Mouse (Mus musculus): ENCODE results near the gene Efcab3. TPM values are rescaled to one million over a fixed set of nuclear protein-coding genes. Genes with fewer than 3 reads are reported as not detected.
"Not testable (repeated sequence)": the region's sequence is repeated elsewhere in the genome, so short reads cannot be mapped to it uniquely, and the experiment has no call there.

Efcab3 gene
- not detected in 2 replicates for polyA plus RNA-seq (2016; fragmentation: Nextera tagmentation; extraction: Ambion mirVana)

- Histone ChIP-seq H3K27me3 (ENCODE audit: low read depth, poor library complexity, severe bottlenecking) (no peaks in the 10 kb centered on the region), H3K4me1 (no peaks in the 10 kb centered on the region), H3K9me3 (replicated peaks) (no peaks in the 10 kb centered on the region), H3K36me3 (no peaks in the 10 kb centered on the region), H3K4me3 (no peak within 1 kb of the TSS), H3K27ac (replicated peaks) (no peak within 1 kb of the TSS)
- 92% methylated on average over 5 of the region's 5 CpGs for WGBS
- DNase-seq (ENCODE audit: low spot score) = no peak
These were observed at the start of gene Efcab3 for GRCm38 (mm10) chr11:105063292-105063691. Gene Efcab3 (plus strand): TSS chr11:105063592.

DNA sequence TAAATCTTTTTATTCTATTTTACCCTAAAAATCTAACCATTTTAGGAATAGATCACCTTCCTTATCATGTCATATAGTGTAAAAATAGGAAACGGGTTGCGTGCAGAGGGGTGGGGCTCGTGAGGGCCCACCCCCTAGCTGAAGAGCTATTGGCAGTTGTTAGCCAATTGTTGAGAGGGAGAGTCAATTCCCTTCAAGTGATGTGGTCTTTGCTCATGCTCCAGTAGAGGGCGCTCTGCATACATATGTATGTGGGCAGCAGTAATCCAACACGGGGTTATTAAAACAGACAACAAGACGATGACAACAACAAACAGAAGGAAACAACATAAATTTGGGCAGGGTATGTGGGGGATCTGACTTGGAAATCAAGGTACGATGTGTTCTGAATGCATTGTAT, 42.3 kb upstream of the Efcab3 start:
- no peak for DNase-seq (ENCODE audit: low spot score)
- H3K4me1 ChIP-seq = no peaks in the 10 kb centered on the region
- H3K27me3 ChIP-seq (ENCODE audit: low read depth, poor library complexity, severe bottlenecking) = no peaks in the 10 kb centered on the region
- H3K9me3 ChIP-seq (replicated peaks) = no peaks in the 10 kb centered on the region
- H3K27ac ChIP-seq (replicated peaks) = no peak overlapping the region
- WGBS = 72% methylated on average over 7 of the region's 7 CpGs
- H3K4me3 ChIP-seq = no peak overlapping the region
- no peaks in the 10 kb centered on the region for H3K36me3 ChIP-seq

DNA sequence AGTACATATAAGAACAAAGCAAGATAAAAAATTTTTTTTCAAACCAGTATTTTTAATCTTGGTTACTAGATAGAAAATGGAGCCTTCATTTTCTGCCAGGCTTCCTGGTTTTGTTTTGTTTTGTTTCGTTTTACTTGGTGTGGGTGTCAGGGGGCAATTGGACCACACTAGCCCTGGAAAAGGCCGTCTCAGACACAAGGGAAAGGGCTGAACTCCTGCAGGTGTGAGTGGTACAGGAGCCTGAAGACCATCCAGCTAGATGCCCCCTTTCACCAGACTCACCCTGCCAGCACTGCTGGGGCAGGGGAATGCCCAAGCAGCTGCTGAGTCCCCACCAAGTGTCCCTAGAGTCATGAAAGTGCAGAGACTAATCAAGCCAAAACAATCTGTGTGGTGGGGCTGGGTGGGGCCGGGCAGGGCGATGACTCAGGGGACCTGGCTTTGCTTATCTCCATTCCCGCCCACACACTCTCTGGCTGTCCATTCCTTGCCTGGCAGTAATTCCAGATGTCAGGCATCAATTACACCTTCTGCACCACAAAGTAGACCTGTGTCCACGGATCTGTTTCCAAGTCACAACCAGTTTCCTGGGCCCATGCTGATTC, 34.5 kb upstream of the Efcab3 start:
- Histone ChIP-seq H3K4me1 (no peaks in the 10 kb centered on the region), H3K27me3 (ENCODE audit: low read depth, poor library complexity, severe bottlenecking) (no peaks in the 10 kb centered on the region), H3K9me3 (replicated peaks) (no peaks in the 10 kb centered on the region), H3K36me3 (no peaks in the 10 kb centered on the region), H3K27ac (replicated peaks) (no peak overlapping the region), H3K4me3 (no peak overlapping the region)
- 71% methylated on average over 6 of the region's 6 CpGs for WGBS
- no peak for DNase-seq (ENCODE audit: low spot score)

GRCm38 (mm10) chr11:105029525-105029924, 33.9 kb upstream of the Efcab3 start:
- Histone ChIP-seq H3K9me3 (replicated peaks) (no peaks in the 10 kb centered on the region), H3K27me3 (ENCODE audit: low read depth, poor library complexity, severe bottlenecking) (no peaks in the 10 kb centered on the region), H3K4me3 (no peak overlapping the region), H3K36me3 (no peaks in the 10 kb centered on the region), H3K4me1 (no peaks in the 10 kb centered on the region), H3K27ac (replicated peaks) (no peak overlapping the region)
- 85% methylated on average over 8 of the region's 8 CpGs for WGBS
- no peak for DNase-seq (ENCODE audit: low spot score)

- WGBS = 93% methylated on average over 6 of the region's 6 CpGs
- Histone ChIP-seq H3K4me3 (no peak overlapping the region), H3K36me3 (no peaks in the 10 kb centered on the region), H3K27ac (replicated peaks) (no peak overlapping the region), H3K9me3 (replicated peaks) (no peaks in the 10 kb centered on the region), H3K27me3 (ENCODE audit: low read depth, poor library complexity, severe bottlenecking) (no peaks in the 10 kb centered on the region), H3K4me1 (no peaks in the 10 kb centered on the region)
- no peak for DNase-seq (ENCODE audit: low spot score)
These were observed 33.2 kb upstream of the Efcab3 start for GRCm38 (mm10) chr11:105030229-105030628.

DNA sequence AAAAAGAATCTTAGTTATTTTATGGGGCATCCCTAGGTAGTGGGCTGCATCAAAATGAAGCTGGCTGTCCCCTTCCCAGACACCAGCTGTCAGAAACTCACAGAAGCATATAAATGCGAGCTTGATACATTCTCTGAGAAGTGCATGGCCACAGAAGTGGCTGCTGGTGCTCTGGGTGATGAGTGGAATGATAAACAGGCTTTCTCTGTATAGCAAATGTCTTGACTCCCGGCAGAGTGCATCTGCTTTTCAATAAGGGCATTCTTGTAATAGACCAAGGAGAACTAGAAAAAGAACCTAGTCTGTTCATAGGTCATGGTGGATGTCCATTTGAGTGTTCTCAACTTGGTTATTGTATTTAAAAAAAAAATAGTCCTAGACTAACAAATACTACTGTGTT, 32.3 kb upstream of the Efcab3 start:
- no peaks in the 10 kb centered on the region for H3K4me1 ChIP-seq
- no peak overlapping the region for H3K27ac ChIP-seq (replicated peaks)
- DNase-seq (ENCODE audit: low spot score) = no peak
- no peaks in the 10 kb centered on the region for H3K36me3 ChIP-seq
- H3K27me3 ChIP-seq (ENCODE audit: low read depth, poor library complexity, severe bottlenecking) = no peaks in the 10 kb centered on the region
- H3K4me3 ChIP-seq = no peak overlapping the region
- no peaks in the 10 kb centered on the region for H3K9me3 ChIP-seq (replicated peaks)
- 68% methylated on average over 2 of the region's 2 CpGs for WGBS

GRCm38 (mm10) chr11:105035081-105035480, 28.3 kb upstream of the Efcab3 start:
- no peak overlapping the region for H3K27ac ChIP-seq (replicated peaks)
- WGBS = 89% methylated on average over 1 of the region's 1 CpGs
- H3K27me3 ChIP-seq (ENCODE audit: low read depth, poor library complexity, severe bottlenecking) = no peaks in the 10 kb centered on the region
- H3K9me3 ChIP-seq (replicated peaks) = no peaks in the 10 kb centered on the region
- no peaks in the 10 kb centered on the region for H3K4me1 ChIP-seq
- H3K4me3 ChIP-seq = no peak overlapping the region
- H3K36me3 ChIP-seq = no peaks in the 10 kb centered on the region
- no peak for DNase-seq (ENCODE audit: low spot score)

GRCm38 (mm10) chr11:105112448-105112847, 49.1 kb downstream of the Efcab3 start:
- H3K9me3 ChIP-seq (replicated peaks); H3K36me3 ChIP-seq: not testable (repeated sequence)

DNA sequence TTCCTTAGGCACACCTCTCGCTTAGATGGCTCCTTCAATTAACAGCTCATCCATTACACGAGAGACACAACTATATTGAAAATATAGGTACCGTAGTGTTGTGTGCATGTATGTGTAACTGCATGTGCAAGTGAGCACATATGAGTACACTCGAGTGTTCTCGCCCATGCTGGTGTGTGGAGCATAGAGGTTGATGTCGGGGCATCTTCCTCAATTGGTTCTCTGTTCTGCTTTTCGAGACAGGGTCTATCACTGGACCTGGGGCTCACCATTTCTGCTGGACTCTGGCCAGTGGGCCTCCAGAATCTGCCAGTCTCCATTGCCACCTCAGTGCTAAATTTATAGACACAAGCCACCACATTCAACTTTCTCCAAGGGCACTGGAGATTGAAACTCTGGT, 54.4 kb downstream of the Efcab3 start:
- Histone ChIP-seq H3K36me3 (no peaks in the 10 kb centered on the region), H3K9me3 (replicated peaks) (no peaks in the 10 kb centered on the region), H3K27me3 (ENCODE audit: low read depth, poor library complexity, severe bottlenecking) (no peaks in the 10 kb centered on the region), H3K27ac (replicated peaks) (no peak overlapping the region), H3K4me1 (0 out of 2 replicates have a peak, but pooled peaks cover 3% of the 10 kb centered on the region), H3K4me3 (no peak overlapping the region)
- no peak for DNase-seq (ENCODE audit: low spot score)
- WGBS = 88% methylated on average over 7 of the region's 7 CpGs

More at GRCm38 (mm10) chr11:105112448-105112847, 49.1 kb downstream of the Efcab3 start:
- 79% methylated on average over 22 of the region's 22 CpGs for WGBS
- H3K27me3 ChIP-seq (ENCODE audit: low read depth, poor library complexity, severe bottlenecking); H3K4me1 ChIP-seq; H3K4me3 ChIP-seq; H3K27ac ChIP-seq (replicated peaks); DNase-seq (ENCODE audit: low spot score): not testable (repeated sequence)

DNA sequence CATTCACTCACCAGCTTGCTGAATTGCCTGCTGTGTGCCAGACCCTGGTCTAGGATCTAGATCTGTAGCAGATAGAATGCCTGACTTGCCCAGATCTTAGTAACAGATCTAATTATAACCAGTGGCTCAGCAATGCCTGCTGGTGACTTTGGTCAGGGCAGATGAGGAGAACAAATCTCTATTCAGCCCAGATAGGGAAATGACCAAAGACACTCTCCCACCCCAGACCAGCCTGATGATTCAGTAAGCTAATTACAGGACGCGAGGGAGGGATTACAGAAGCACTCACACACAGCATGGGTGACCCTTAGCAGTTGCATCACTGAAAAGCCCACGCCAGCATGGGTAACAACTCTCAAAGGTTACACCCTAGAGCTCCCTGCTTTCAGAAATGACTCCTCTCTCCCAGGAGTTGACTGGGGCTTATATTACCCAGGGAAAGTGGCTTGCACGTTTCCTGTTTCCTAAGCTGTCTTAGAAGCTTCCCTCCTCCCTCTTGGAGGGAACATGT, 57.2 kb downstream of the Efcab3 start:
- Histone ChIP-seq H3K27me3 (ENCODE audit: low read depth, poor library complexity, severe bottlenecking) (no peaks in the 10 kb centered on the region), H3K36me3 (no peaks in the 10 kb centered on the region), H3K4me1 (0 out of 2 replicates have a peak, but pooled peaks cover 3% of the 10 kb centered on the region), H3K27ac (replicated peaks) (no peak overlapping the region), H3K4me3 (no peak overlapping the region), H3K9me3 (replicated peaks) (no peaks in the 10 kb centered on the region)
- WGBS = 30% methylated on average over 4 of the region's 4 CpGs
- no peak for DNase-seq (ENCODE audit: low spot score)

DNA sequence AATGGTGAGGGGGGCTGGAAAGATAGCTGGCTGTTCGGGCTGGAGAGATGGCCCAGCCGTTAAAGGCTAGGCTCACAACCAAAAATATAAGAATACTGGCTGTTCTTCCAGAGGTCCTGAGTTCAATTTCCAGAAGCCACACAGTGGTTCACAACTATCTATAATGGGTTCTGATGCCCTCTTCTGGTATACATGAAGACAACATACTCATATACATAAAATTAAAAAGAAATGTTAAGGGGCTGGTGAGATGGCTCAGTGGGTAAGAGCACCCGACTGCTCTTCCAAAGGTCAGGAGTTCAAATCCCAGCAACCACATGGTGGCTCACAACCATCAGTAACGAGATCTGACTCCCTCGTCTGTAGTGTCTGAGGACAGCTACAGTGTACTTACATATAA, 58.4 kb downstream of the Efcab3 start:
- not testable (repeated sequence) for H3K27me3 ChIP-seq (ENCODE audit: low read depth, poor library complexity, severe bottlenecking); H3K36me3 ChIP-seq; H3K27ac ChIP-seq (replicated peaks); DNase-seq (ENCODE audit: low spot score); H3K4me1 ChIP-seq; H3K9me3 ChIP-seq (replicated peaks); H3K4me3 ChIP-seq
- WGBS = 78% methylated on average over 5 of the region's 5 CpGs

GRCm38 (mm10) chr11:105123986-105124385, 60.6 kb downstream of the Efcab3 start:
- Histone ChIP-seq H3K27ac (replicated peaks) (no peak overlapping the region), H3K36me3 (peaks cover 4% of the 10 kb centered on the region), H3K9me3 (replicated peaks) (no peaks in the 10 kb centered on the region), H3K27me3 (ENCODE audit: low read depth, poor library complexity, severe bottlenecking) (no peaks in the 10 kb centered on the region), H3K4me1 (peaks cover 15% of the 10 kb centered on the region), H3K4me3 (no peak overlapping the region)
- WGBS = 11% methylated on average over 9 of the region's 9 CpGs
- peak; percentile 50 for DNase-seq (ENCODE audit: low spot score)

- H3K4me3 ChIP-seq = peak within 1 kb of the TSS; percentile 99
- no peaks in the 10 kb centered on the region for H3K9me3 ChIP-seq (replicated peaks)
- H3K27me3 ChIP-seq (ENCODE audit: low read depth, poor library complexity, severe bottlenecking) = no peaks in the 10 kb centered on the region
- peaks cover 13% of the 10 kb centered on the region for H3K4me1 ChIP-seq
- 3% methylated on average over 38 of the region's 38 CpGs for WGBS
- peaks cover 24% of the 10 kb centered on the region for H3K36me3 ChIP-seq
- peak; percentile 90 for DNase-seq (ENCODE audit: low spot score)
- peak within 1 kb of the TSS; percentile 79 for H3K27ac ChIP-seq (replicated peaks)
These were observed 62.5 kb downstream of the Efcab3 start, which contains the start of gene Mettl2 for GRCm38 (mm10) chr11:105125735-105126519. Gene Mettl2 (plus strand): TSS chr11:105126425.
